Mouse (Mus musculus): Measurements from ENCODE around the gene H2afv.
A peak's percentile ranks its signal among the peaks of the same experiment; 100 is the strongest.

H2afv gene

GRCm38 (mm10) chr11:6388726-6389413 lies 55.4 kb downstream of the H2afv start, which contains the start of gene Zmiz2:
Gene Zmiz2 (plus strand): TSS chr11:6389074.
- peak; percentile 92 for DNase-seq (ENCODE audit: low spot score)

- no peak for DNase-seq (ENCODE audit: low spot score)
Measured at GRCm38 (mm10) chr11:6388126-6388725, 56.0 kb downstream of the H2afv start.

GRCm38 (mm10) chr11:6380916-6381315 lies 63.3 kb downstream of the H2afv start:
- DNase-seq (ENCODE audit: low spot score), result no peak
